Mouse (Mus musculus): ENCODE data around the gene 4930402F06Rik. TPM values are rescaled to one million over a fixed set of nuclear protein-coding genes. Genes with fewer than 3 reads are reported as not detected.
A peak's percentile ranks its signal among the peaks of the same experiment; 100 is the strongest.

Gene 4930402F06Rik
- polyA plus RNA-seq, 1 experiment from 2014 or later = not detected

DNA sequence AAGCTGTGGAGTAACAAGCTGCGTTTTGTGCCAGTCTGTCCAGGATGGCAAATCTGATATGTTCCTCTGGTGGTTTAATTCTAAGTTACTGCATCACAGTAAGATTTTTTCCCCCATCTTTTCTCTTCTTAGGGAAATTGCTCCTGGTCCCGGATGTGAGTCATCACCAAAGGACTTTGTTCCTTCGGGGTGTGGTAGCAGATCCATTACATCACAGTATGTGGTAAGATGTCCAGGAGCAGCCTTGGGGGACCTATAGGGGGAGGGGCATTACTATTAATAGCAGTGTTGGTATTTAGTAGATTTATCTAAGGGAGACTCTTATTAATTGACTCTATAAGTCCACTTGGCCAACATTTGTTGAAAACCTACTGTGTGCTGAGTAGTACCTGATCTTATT, 54.4 kb downstream of the 4930402F06Rik start:
- no peak overlapping the region for H3K4me2 ChIP-seq (ENCODE audit: low read length)
- 75% methylated on average over 3 of the region's 3 CpGs for WGBS
- no peak for DNase-seq (ENCODE audit: low spot score)
- no peaks in the 10 kb centered on the region for H3K9me3 ChIP-seq (replicated peaks; ENCODE audit: low read length)
- H3K27me3 ChIP-seq (ENCODE audit: insufficient read depth, low read length) = no peaks in the 10 kb centered on the region
- no peak for TF ChIP-seq CTCF (IDR thresholded peaks at IDR 0.05; ENCODE audit: low read depth)
- no peak overlapping the region for H3K4me3 ChIP-seq (replicated peaks; ENCODE audit: low read depth, low read length)
- H3K27ac ChIP-seq = no peak overlapping the region
- no peak for ATAC-seq (replicated peaks; ENCODE audit: low FRiP score, low read depth)
- H3K36me3 ChIP-seq (ENCODE audit: insufficient read depth, low read length) = no peaks in the 10 kb centered on the region
- H3K9ac ChIP-seq (ENCODE audit: low read depth, low read length) = no peak overlapping the region
- H3K4me1 ChIP-seq (replicated peaks; ENCODE audit: insufficient read depth, low read length) = no peaks in the 10 kb centered on the region

DNA sequence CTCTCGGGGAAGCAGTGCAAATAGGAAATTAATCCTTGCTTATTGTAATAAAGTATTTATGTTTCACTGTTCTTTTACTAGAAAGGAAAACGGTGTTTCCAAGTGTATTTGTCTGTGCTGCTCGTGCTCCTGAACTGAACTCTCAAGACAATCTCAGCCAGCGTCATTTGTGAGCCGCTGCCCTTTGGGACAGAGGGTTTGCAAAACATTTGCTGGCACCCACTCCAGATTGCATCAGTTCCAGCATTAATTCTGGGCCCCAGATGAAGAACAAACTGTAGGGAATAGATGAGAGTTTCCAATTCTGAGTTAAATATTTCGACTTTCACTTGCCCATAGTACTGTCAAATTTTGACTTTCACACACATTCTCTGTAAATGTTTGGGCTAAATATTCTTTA, 58.3 kb downstream of the 4930402F06Rik start:
- Histone ChIP-seq H3K27ac (no peak overlapping the region), H3K4me3 (replicated peaks; ENCODE audit: low read depth, low read length) (no peak overlapping the region)

DNA sequence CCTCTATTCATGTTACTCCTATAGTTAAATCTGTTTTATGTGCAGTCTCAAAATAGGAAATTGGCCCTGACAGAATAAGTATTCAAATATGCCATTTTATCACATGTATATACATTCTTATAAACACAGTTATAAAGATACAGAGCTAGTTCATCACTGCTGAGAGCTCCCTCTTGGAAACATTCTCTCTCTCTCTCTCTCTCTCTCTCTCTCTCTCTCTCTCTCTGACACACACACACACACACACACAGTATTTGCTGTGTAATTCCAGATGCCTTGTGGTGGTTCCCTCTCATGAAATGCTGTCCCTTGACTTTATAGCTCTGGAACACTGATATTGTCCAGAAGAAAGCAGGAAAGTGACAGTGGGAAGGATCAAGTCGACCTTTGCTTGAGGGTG, 58.9 kb downstream of the 4930402F06Rik start:
- Histone ChIP-seq H3K4me3 (replicated peaks; ENCODE audit: low read depth, low read length) (no peak overlapping the region), H3K4me1 (replicated peaks; ENCODE audit: insufficient read depth, low read length) (0 out of 2 replicates have a peak, but pooled peaks cover 6% of the 10 kb centered on the region)

More for the DNA sequence above, 58.3 kb downstream of the 4930402F06Rik start:
- ATAC-seq (replicated peaks; ENCODE audit: low FRiP score, low read depth) (no peak), DNase-seq (ENCODE audit: low spot score) (peak; percentile 21)
- Histone ChIP-seq H3K36me3 (ENCODE audit: insufficient read depth, low read length) (no peaks in the 10 kb centered on the region), H3K4me1 (replicated peaks; ENCODE audit: insufficient read depth, low read length) (0 out of 2 replicates have a peak, but pooled peaks cover 6% of the 10 kb centered on the region), H3K4me2 (ENCODE audit: low read length) (no peak overlapping the region), H3K9ac (ENCODE audit: low read depth, low read length) (no peak overlapping the region), H3K27me3 (ENCODE audit: insufficient read depth, low read length) (no peaks in the 10 kb centered on the region), H3K9me3 (replicated peaks; ENCODE audit: low read length) (no peaks in the 10 kb centered on the region)
- 62% methylated on average over 6 of the region's 6 CpGs for WGBS
- TF ChIP-seq CTCF (IDR thresholded peaks at IDR 0.05; ENCODE audit: low read depth) = no peak

DNA sequence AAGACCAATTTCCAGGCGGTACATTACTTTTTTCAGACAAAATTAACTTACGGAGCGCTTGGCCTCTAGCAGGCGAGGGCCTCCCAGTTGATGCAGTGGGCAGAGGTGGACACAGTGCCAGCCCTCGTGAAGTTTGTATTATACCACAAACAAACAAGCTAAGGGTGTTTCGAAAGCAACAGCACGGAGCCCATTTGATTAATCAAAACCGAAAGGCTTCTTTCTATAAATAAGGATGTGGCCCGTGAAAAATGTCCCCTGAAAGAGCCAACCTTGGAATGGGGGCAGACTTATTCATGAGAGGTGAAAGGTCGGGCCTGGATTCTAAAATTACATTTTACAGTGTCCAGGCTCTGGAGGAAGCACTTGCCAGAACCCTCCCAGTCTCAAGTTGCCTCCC, 59.6 kb downstream of the 4930402F06Rik start:
- H3K27me3 ChIP-seq (ENCODE audit: insufficient read depth, low read length) = no peaks in the 10 kb centered on the region
- DNase-seq (ENCODE audit: low spot score) (no peak), ATAC-seq (replicated peaks; ENCODE audit: low FRiP score, low read depth) (0 out of 2 replicates have a peak, but pooled peaks have one; percentile 8)
- 36% methylated on average over 10 of the region's 10 CpGs for WGBS
- peak overlapping the region; percentile 74; the same call in 1 of the 2 replicates for H3K4me3 ChIP-seq (replicated peaks; ENCODE audit: low read depth, low read length)
- H3K27ac ChIP-seq = peak overlapping the region; percentile 75
- peak overlapping the region; percentile 68; the same call in 1 of the 2 replicates for H3K9ac ChIP-seq (ENCODE audit: low read depth, low read length)
- H3K4me1 ChIP-seq (replicated peaks; ENCODE audit: insufficient read depth, low read length) = 0 out of 2 replicates have a peak, but pooled peaks cover 6% of the 10 kb centered on the region
- TF ChIP-seq CTCF (IDR thresholded peaks at IDR 0.05; ENCODE audit: low read depth) = no peak
- H3K36me3 ChIP-seq (ENCODE audit: insufficient read depth, low read length) = no peaks in the 10 kb centered on the region
- no peaks in the 10 kb centered on the region for H3K9me3 ChIP-seq (replicated peaks; ENCODE audit: low read length)
- H3K4me2 ChIP-seq (ENCODE audit: low read length) = peak overlapping the region; percentile 99

More for the DNA sequence above, 58.9 kb downstream of the 4930402F06Rik start:
- H3K27ac ChIP-seq = no peak overlapping the region
- no peak overlapping the region for H3K4me2 ChIP-seq (ENCODE audit: low read length)
- DNase-seq (ENCODE audit: low spot score) = no peak
- no peaks in the 10 kb centered on the region for H3K36me3 ChIP-seq (ENCODE audit: insufficient read depth, low read length)
- no peaks in the 10 kb centered on the region for H3K27me3 ChIP-seq (ENCODE audit: insufficient read depth, low read length)
- H3K9me3 ChIP-seq (replicated peaks; ENCODE audit: low read length) = no peaks in the 10 kb centered on the region
- ATAC-seq (replicated peaks; ENCODE audit: low FRiP score, low read depth) = no peak
- H3K9ac ChIP-seq (ENCODE audit: low read depth, low read length) = no peak overlapping the region
- TF ChIP-seq CTCF (IDR thresholded peaks at IDR 0.05; ENCODE audit: low read depth) = no peak
- WGBS = 49% methylated on average over 1 of the region's 1 CpGs

DNA sequence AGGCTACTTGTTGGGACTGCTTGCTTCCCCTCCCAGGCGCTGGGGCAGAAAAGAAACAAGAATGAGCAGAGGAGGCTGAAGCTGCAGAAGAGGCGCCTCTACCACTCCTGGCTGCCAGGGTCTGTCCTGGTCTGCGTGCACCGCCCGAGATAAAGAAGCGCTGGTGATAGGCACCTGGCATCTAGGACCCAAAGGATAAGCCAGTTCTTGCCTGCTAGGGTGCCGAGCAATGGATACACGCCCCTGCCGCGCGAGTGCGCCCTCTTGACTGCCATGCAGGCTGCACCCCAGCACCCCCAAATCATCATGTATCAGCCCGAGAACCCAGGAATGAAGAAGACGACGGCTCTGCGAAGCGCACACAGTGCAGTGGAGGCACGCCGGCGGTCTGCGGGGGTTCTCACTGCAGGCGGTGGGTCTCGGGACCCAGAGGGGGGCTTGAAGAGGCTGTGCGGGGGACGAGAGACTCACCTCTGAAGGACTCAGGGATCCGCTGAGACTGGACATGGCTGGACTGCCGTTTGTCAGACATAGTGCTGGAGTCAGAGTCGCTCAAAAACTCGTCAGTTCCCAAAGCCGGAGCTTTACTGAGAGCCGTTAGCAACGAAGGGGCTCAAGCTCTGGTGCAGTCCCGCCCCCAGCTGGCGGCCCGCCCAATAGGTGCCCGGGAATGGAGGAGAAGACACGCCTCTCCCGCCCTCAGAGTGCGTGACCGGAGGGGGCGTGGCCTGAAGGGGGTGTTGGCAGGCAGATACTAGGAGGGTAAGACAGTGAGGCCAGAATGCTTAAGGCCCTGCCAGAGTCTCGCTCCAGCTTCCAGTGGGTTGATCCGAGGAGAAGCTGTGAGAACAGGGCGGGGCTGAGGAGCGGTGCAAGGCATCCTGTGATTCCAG, 60.3 kb downstream of the 4930402F06Rik start, which contains the start of gene Stom:
Gene Stom (minus strand): TSS at position 589 of the 893 bp plus-strand sequence.
- under 1% methylated on average over 45 of the region's 45 CpGs for WGBS
- DNase-seq (ENCODE audit: low spot score) (peak; percentile 99), ATAC-seq (replicated peaks; ENCODE audit: low FRiP score, low read depth) (peak; percentile 99)
- H3K4me3 ChIP-seq (replicated peaks; ENCODE audit: low read depth, low read length) = peak within 1 kb of the TSS; percentile 74
- H3K27me3 ChIP-seq (ENCODE audit: insufficient read depth, low read length) = no peaks in the 10 kb centered on the region
- peak within 1 kb of the TSS; percentile 99 for H3K4me2 ChIP-seq (ENCODE audit: low read length)
- no peaks in the 10 kb centered on the region for H3K9me3 ChIP-seq (replicated peaks; ENCODE audit: low read length)
- peak within 1 kb of the TSS; percentile 75 for H3K27ac ChIP-seq
- peak within 1 kb of the TSS; percentile 68 for H3K9ac ChIP-seq (ENCODE audit: low read depth, low read length)
- TF ChIP-seq CTCF (IDR thresholded peaks at IDR 0.05; ENCODE audit: low read depth) = peak; percentile 55
- no peaks in the 10 kb centered on the region for H3K36me3 ChIP-seq (ENCODE audit: insufficient read depth, low read length)
- H3K4me1 ChIP-seq (replicated peaks; ENCODE audit: insufficient read depth, low read length) = 0 out of 2 replicates have a peak, but pooled peaks cover 6% of the 10 kb centered on the region

DNA sequence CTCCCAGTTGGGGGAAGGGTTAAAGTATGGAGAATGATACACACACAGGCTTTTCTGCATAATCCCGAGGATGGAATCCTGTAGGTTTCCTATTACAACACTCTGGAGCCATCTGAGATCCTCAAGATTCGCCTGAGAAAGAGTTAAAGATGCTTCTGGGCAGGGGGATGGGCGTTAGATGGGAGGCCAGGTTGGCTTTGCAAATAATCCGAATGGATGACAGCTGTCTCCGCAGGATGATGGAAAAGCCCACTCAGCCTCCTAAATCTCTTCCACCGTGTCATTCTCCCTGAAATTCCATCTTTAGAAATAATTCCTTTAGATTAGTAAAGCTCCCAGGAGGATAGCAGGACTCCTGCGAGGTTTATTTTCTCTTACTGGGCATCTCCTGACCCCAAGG, 61.4 kb downstream of the 4930402F06Rik start:
- Histone ChIP-seq H3K9ac (ENCODE audit: low read depth, low read length) (peak overlapping the region; percentile 68), H3K4me1 (replicated peaks; ENCODE audit: insufficient read depth, low read length) (0 out of 2 replicates have a peak, but pooled peaks cover 6% of the 10 kb centered on the region), H3K4me2 (ENCODE audit: low read length) (peak overlapping the region; percentile 99), H3K27me3 (ENCODE audit: insufficient read depth, low read length) (no peaks in the 10 kb centered on the region), H3K36me3 (ENCODE audit: insufficient read depth, low read length) (no peaks in the 10 kb centered on the region), H3K27ac (no peak overlapping the region), H3K4me3 (replicated peaks; ENCODE audit: low read depth, low read length) (peak overlapping the region; percentile 74), H3K9me3 (replicated peaks; ENCODE audit: low read length) (no peaks in the 10 kb centered on the region)
- no peak for TF ChIP-seq CTCF (IDR thresholded peaks at IDR 0.05; ENCODE audit: low read depth)
- WGBS = 12% methylated on average over 7 of the region's 7 CpGs
- ATAC-seq (replicated peaks; ENCODE audit: low FRiP score, low read depth) (no peak), DNase-seq (ENCODE audit: low spot score) (no peak)
